Mouse (Mus musculus) megakaryocyte, embryonic 14.5 days (primary cell): ENCODE results near the gene Tnfsf4.

ENCODE experiments used
- FLI1 ChIP-seq: IDR thresholded peaks from 2 replicates; pipeline ENCODE4 v1.6.1; 2012; ENCODE audit warnings: low read length, inconsistent platforms, mixed read lengths
- GATA1 ChIP-seq: IDR thresholded peaks from 3 replicates; pipeline ENCODE4 v1.6.1; 2012; ENCODE audit warnings: mixed read lengths, low read length, inconsistent platforms, borderline replicate concordance

GRCm38 (mm10) chr1:161451683-161452245 is 56.6 kb downstream of the Tnfsf4 start:
- TF ChIP-seq GATA1 (no peak), FLI1 (no peak)
